12 mouse cellular contexts compared by ENCODE assay signal in genomic region chr5:149049435-149049834, GRCm38 (mm10). TPM values are rescaled to one million over a fixed set of nuclear protein-coding genes. Genes with fewer than 3 reads are reported as not detected.
DNase-seq lines count a peak whose midpoint lies in the region; ATAC-seq lines count a peak whose summit lies in the region.
"Had no signal": no experiment of that assay in that cellular context is flagged by ENCODE, and none has a peak within 500 bp of the region (broad histone marks: within the 10 kb centered on the region; RNA-seq: fewer than 3 reads in every experiment).

No protein-coding gene starts in this region.

- no peak for ATAC-seq in forebrain, embryonic 11.5 days (replicated peaks; ENCODE audit: low FRiP score)
- no peak for ATAC-seq in forebrain, embryonic 12.5 days (ENCODE audit: low FRiP score)
- ATAC-seq in liver, embryonic 13.5 days (ENCODE audit: low read depth) = no peak
- no peak for ATAC-seq in embryonic facial prominence, embryonic 11.5 days (replicated peaks; ENCODE audit: insufficient number of reproducible peaks, low FRiP score, low TSS enrichment, low read depth)
- no peak for ATAC-seq in limb, embryonic 12.5 days (ENCODE audit: insufficient number of reproducible peaks, insufficient read depth, low FRiP score, low TSS enrichment, low read depth)
- ATAC-seq: hindbrain, postnatal 0 days had no signal

- no peak overlapping the region for H3K9ac ChIP-seq in forebrain, embryonic 11.5 days (ENCODE audit: low read length)
- no peak overlapping the region for H3K9ac ChIP-seq in forebrain, embryonic 12.5 days
- H3K9ac ChIP-seq in liver, embryonic 13.5 days = no peak overlapping the region
- no peak overlapping the region for H3K9ac ChIP-seq in embryonic facial prominence, embryonic 11.5 days (replicated peaks; ENCODE audit: low read length)
- H3K9ac ChIP-seq in limb, embryonic 12.5 days (replicated peaks) = no peak overlapping the region
- H3K9ac ChIP-seq: embryonic facial prominence, embryonic 15.5 days had no signal

- H3K27ac ChIP-seq in forebrain, embryonic 11.5 days (ENCODE audit: low read depth, low read length) = no peak overlapping the region
- no peak overlapping the region for H3K27ac ChIP-seq in forebrain, embryonic 12.5 days
- H3K27ac ChIP-seq in liver, embryonic 13.5 days = no peak overlapping the region
- no peak overlapping the region for H3K27ac ChIP-seq in embryonic facial prominence, embryonic 11.5 days (replicated peaks; ENCODE audit: low read depth, low read length)
- H3K27ac ChIP-seq in limb, embryonic 12.5 days = no peak overlapping the region
- H3K27ac ChIP-seq: embryonic facial prominence, embryonic 15.5 days; hindbrain, postnatal 0 days had no signal

- WGBS in forebrain, embryonic 11.5 days = 83% methylated on average over 3 of the region's 3 CpGs
- 75% methylated on average over 3 of the region's 3 CpGs for WGBS in forebrain, embryonic 12.5 days
- WGBS in liver, embryonic 13.5 days (ENCODE audit: insufficient replicate concordance) = 69% methylated on average over 3 of the region's 3 CpGs
- WGBS in embryonic facial prominence, embryonic 11.5 days = 86% methylated on average over 3 of the region's 3 CpGs
- WGBS in limb, embryonic 12.5 days = 80% methylated on average over 3 of the region's 3 CpGs

- 0 out of 2 replicates have a peak overlapping the region, but pooled peaks have one; percentile 93 for H3K4me3 ChIP-seq in forebrain, embryonic 11.5 days (ENCODE audit: low read depth, low read length)
- no peak overlapping the region for H3K4me3 ChIP-seq in forebrain, embryonic 12.5 days (replicated peaks)
- H3K4me3 ChIP-seq in liver, embryonic 13.5 days (replicated peaks) = no peak overlapping the region
- peak overlapping the region; percentile 91; the same call in 1 of the 2 replicates for H3K4me3 ChIP-seq in embryonic facial prominence, embryonic 11.5 days (ENCODE audit: low read depth, low read length)
- peak overlapping the region; percentile 88; the same call in 1 of the 2 replicates for H3K4me3 ChIP-seq in limb, embryonic 12.5 days (replicated peaks)

- H3K4me2 ChIP-seq in forebrain, embryonic 11.5 days (ENCODE audit: low read depth, low read length, severe bottlenecking) = no peak overlapping the region
- no peak overlapping the region for H3K4me2 ChIP-seq in forebrain, embryonic 12.5 days
- 0 out of 2 replicates have a peak overlapping the region, but pooled peaks have one; percentile 4 for H3K4me2 ChIP-seq in liver, embryonic 13.5 days
- H3K4me2 ChIP-seq in embryonic facial prominence, embryonic 11.5 days (ENCODE audit: low read depth, low read length) = no peak overlapping the region
- H3K4me2 ChIP-seq in limb, embryonic 12.5 days = peak overlapping the region; percentile 76

- no peaks in the 10 kb centered on the region; the same call in 1 of the 2 replicates for H3K36me3 ChIP-seq in forebrain, embryonic 11.5 days (ENCODE audit: control insufficient read depth, insufficient read depth, low read length)
- peaks cover 35% of the 10 kb centered on the region for H3K36me3 ChIP-seq in forebrain, embryonic 12.5 days (replicated peaks)
- peaks cover 39% of the 10 kb centered on the region for H3K36me3 ChIP-seq in liver, embryonic 13.5 days
- H3K36me3 ChIP-seq in embryonic facial prominence, embryonic 11.5 days (replicated peaks; ENCODE audit: control insufficient read depth, insufficient read depth, low read depth, low read length) = no peaks in the 10 kb centered on the region; the same call in none of the 2 replicates
- H3K36me3 ChIP-seq in limb, embryonic 12.5 days = peaks cover 39% of the 10 kb centered on the region

- H3K9me3 ChIP-seq in forebrain, embryonic 11.5 days (ENCODE audit: control insufficient read depth, low read length) = no peaks in the 10 kb centered on the region
- no peaks in the 10 kb centered on the region for H3K9me3 ChIP-seq in forebrain, embryonic 12.5 days
- H3K9me3 ChIP-seq in liver, embryonic 13.5 days (replicated peaks) = no peaks in the 10 kb centered on the region
- H3K9me3 ChIP-seq in embryonic facial prominence, embryonic 11.5 days (replicated peaks; ENCODE audit: control insufficient read depth, low read length) = no peaks in the 10 kb centered on the region
- no peaks in the 10 kb centered on the region for H3K9me3 ChIP-seq in limb, embryonic 12.5 days
- H3K9me3 ChIP-seq: embryonic facial prominence, embryonic 15.5 days had no signal

- no peak for DNase-seq in forebrain, embryonic 11.5 days (ENCODE audit: low spot score)
- no peak for DNase-seq in liver, embryonic 13.5 days
- DNase-seq in liver = no peak
- DNase-seq in embryonic facial prominence, embryonic 11.5 days (ENCODE audit: low spot score) = no peak
- no peak for DNase-seq in adrenal gland, adult 8-10 months
- DNase-seq in right cerebral cortex, postnatal 25 days = no peak
- DNase-seq: adrenal gland, postnatal 25 days; right cerebral cortex, postnatal 14 days had no signal

- no peaks in the 10 kb centered on the region for H3K27me3 ChIP-seq in forebrain, embryonic 11.5 days (ENCODE audit: control insufficient read depth, insufficient read depth, low read length)
- H3K27me3 ChIP-seq in forebrain, embryonic 12.5 days = no peaks in the 10 kb centered on the region
- no peaks in the 10 kb centered on the region for H3K27me3 ChIP-seq in liver, embryonic 13.5 days
- H3K27me3 ChIP-seq in embryonic facial prominence, embryonic 11.5 days (ENCODE audit: control insufficient read depth, insufficient read depth, low read length) = no peaks in the 10 kb centered on the region
- H3K27me3 ChIP-seq in limb, embryonic 12.5 days = no peaks in the 10 kb centered on the region
- H3K27me3 ChIP-seq: embryonic facial prominence, embryonic 15.5 days had no signal

- H3K4me1 ChIP-seq in forebrain, embryonic 11.5 days (replicated peaks; ENCODE audit: control insufficient read depth, insufficient read depth, low read length) = no peaks in the 10 kb centered on the region; the same call in 1 of the 2 replicates
- peaks cover 23% of the 10 kb centered on the region for H3K4me1 ChIP-seq in forebrain, embryonic 12.5 days
- H3K4me1 ChIP-seq in liver, embryonic 13.5 days (replicated peaks) = peaks cover 26% of the 10 kb centered on the region
- no peaks in the 10 kb centered on the region for H3K4me1 ChIP-seq in embryonic facial prominence, embryonic 11.5 days (ENCODE audit: control insufficient read depth, insufficient read depth, low read length)
- peaks cover 15% of the 10 kb centered on the region for H3K4me1 ChIP-seq in limb, embryonic 12.5 days (replicated peaks)

RNA-seq across cellular contexts. Expression of gene Gm42791, which starts 54.5 kb away (rescaled TPM):
- 4.6 TPM in 1 of 2 replicates, not detected in the other for polyA plus RNA-seq in forebrain, embryonic 11.5 days (2014; fragmentation: Nextera tagmentation; extraction: Ambion mirVana)
- 4.3 and 4.9 TPM in 2 replicates for polyA plus RNA-seq in forebrain, embryonic 12.5 days (2016; fragmentation: Nextera tagmentation; extraction: Ambion mirVana)
- polyA plus RNA-seq in liver, embryonic 13.5 days (2015; fragmentation: Nextera tagmentation; extraction: Ambion mirVana) = 0.32 and 0.86 TPM in 2 replicates
- polyA plus RNA-seq in embryonic facial prominence, embryonic 11.5 days (2014; fragmentation: Nextera tagmentation; extraction: Ambion mirVana) = not detected in 2 replicates
- 0.99 and 2.6 TPM in 2 replicates for polyA plus RNA-seq in limb, embryonic 12.5 days (2016; fragmentation: Nextera tagmentation; extraction: Ambion mirVana)
- total RNA-seq in adrenal gland, adult 8-10 months (2022) = 1 to 10 TPM; 1.7 to 6.9 (median 5.2) TPM
- total RNA-seq: hindbrain, postnatal 0 days had no signal

Comparison
In these comparisons a context has a peak if more than half of its experiments do, and no peak if none do; other contexts are left out.
1. H3K4me3 ChIP-seq: peak in forebrain, embryonic 11.5 days (single experiment), embryonic facial prominence, embryonic 11.5 days (single experiment) and limb, embryonic 12.5 days (single experiment); none in forebrain, embryonic 12.5 days (single experiment) and liver, embryonic 13.5 days (single experiment).
2. H3K4me2 ChIP-seq: peak in liver, embryonic 13.5 days (single experiment) and limb, embryonic 12.5 days (single experiment); none in forebrain, embryonic 11.5 days (single experiment), forebrain, embryonic 12.5 days (single experiment) and embryonic facial prominence, embryonic 11.5 days (single experiment).